Mouse (Mus musculus): ENCODE measurements around the gene Ctbp2.

DNA sequence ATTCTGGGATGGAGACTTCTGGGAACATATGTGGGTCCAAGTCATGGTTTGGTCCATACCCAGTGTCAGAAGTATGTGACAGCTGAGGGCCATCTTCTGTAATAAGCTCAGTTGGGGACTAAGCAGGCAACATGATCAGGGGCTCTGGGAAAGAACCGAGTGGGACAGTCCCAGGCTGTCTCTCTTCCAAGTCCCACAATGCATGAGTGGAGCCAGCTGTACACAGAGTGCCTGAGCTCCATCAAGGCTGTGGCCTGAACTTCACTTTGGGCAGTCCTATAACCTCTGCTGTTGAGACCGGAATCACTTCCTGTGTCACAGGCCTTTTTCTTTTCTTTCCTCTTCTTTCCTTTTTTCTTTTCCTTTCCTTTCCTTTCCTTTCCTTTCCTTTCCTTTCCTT lies 43.7 kb upstream of the Ctbp2 start:
- TF ChIP-seq CTCF (IDR thresholded peaks at IDR 0.05) (no peak), EP300 (IDR thresholded peaks at IDR 0.05) (no peak)
